Mouse (Mus musculus) liver, adult (tissue): ENCODE data around the gene Tcf15.

Experiments
- GATA4 ChIP-seq: IDR thresholded peaks from 2 replicates; pipeline ENCODE4 v1.6.1; 2014; ENCODE audit warnings: mild to moderate bottlenecking, low read length; ENCODE audit not compliant: insufficient replicate concordance

Tcf15 gene

DNA sequence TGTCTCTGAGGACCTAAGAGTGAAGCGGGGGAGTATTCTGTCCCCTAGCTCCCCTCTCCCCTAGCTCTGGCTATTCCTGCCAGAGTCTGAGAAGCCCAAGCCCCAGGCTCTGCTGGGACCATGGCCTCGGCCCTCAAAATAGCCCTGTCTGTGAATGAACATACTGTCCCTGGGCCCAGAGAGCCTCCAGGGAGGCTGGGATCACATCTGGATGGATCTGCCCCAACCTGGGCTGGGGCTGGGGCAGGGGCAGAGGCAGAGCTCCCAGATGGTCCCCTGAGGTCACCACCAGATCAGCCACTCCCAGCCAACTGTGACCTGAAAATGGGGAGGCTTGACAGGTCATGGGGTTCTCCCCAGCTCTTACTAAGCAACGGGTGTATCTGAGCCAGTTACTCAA lies 3.7 kb downstream of the Tcf15 start:
- TF ChIP-seq GATA4 = no peak

GRCm38 (mm10) chr2:152148675-152149074 lies 5.3 kb downstream of the Tcf15 start:
- no peak for TF ChIP-seq GATA4

GRCm38 (mm10) chr2:152149891-152150290 lies 6.5 kb downstream of the Tcf15 start:
- no peak for TF ChIP-seq GATA4

GRCm38 (mm10) chr2:152150373-152150772 lies 7.0 kb downstream of the Tcf15 start:
- no peak for TF ChIP-seq GATA4

GRCm38 (mm10) chr2:152153361-152153760 lies 10.0 kb downstream of the Tcf15 start:
- TF ChIP-seq GATA4 = no peak

DNA sequence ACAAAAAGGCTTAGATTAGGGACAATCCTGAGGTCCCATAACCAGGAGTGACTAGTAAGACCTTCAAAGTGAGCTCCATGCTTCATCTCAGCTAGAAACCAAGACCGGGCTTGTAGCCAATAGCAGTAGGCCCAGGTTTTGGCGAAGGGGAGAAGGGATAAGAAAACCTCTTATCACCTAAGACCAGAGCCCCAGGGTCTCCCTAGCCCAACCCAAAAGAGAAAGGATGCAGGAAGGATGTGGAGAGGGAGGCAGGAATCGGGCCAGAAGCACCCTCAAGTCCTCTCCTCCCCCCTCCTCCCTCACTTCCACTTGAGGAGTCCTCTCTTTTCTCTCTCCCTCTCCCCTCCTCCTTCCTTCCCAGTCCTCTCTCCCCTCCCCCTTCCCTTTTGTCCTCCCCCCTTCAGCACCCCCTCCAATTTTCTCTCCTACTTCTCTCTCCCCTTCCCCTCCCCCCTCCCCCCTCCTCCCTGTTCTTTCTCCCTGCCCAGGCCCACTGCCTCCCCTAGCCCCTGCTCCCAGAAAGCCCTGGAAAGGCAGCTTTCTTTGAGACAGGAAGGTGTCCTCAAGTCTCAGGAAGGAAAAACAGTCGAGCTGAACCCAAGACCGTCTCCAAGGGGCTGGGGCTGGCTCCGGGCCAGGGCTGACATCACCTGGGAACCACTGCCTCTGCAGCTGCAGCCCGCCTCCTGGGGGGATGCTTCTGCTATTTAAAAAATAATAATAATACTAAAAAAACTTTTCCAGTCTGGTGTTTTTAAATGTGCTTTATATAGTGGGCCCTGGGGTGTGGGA lies 12.2 kb downstream of the Tcf15 start:
- no peak for TF ChIP-seq GATA4

- no peak for TF ChIP-seq GATA4
Measured at GRCm38 (mm10) chr2:152156471-152156870, 13.1 kb downstream of the Tcf15 start.

GRCm38 (mm10) chr2:152159487-152159886 lies 16.1 kb downstream of the Tcf15 start:
- no peak for TF ChIP-seq GATA4

DNA sequence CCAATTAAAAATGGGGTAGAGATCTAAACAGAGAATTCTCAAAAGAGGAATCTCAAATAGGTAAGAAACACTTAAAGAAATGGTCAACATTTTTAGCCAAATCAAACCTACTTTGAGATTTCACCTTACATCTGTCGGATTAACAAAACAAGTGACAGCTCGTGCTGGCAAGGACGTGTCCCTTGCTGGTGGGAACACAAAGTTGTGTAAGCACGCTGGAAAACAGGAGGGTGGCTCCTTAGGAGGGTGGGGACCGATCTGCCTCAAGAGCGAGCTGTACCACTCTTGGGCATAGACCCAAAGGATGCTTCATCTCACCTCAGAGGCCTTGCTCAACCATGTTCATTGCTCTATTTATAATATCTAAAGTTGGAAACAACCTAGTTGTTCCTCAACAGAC lies 22.9 kb downstream of the Tcf15 start:
- no peak for TF ChIP-seq GATA4

DNA sequence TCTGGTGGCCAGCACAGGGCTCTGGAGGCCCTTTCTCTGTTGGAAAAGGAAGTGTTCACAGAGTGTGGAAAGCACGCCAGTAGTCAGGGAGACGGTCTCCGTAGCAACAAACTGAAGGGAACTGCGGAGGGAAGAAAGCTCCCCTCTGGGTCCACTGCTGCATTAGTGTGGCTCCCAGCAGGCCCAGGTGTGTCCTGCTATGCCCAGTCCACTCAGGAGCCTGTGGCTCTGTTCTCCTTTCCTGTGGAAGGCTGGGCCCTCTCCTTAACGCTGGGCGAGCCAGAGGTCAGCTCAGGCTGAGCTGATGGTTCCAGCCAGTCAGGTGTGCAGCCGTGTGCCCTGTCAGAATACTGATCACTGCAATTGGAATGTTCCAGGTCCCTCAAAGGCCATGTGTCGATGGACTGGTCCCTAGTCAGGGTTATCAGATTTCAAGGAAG lies 24.5 kb downstream of the Tcf15 start:
- no peak for TF ChIP-seq GATA4

- TF ChIP-seq GATA4 = no peak
Measured at GRCm38 (mm10) chr2:152169377-152169776, 26.0 kb downstream of the Tcf15 start.

DNA sequence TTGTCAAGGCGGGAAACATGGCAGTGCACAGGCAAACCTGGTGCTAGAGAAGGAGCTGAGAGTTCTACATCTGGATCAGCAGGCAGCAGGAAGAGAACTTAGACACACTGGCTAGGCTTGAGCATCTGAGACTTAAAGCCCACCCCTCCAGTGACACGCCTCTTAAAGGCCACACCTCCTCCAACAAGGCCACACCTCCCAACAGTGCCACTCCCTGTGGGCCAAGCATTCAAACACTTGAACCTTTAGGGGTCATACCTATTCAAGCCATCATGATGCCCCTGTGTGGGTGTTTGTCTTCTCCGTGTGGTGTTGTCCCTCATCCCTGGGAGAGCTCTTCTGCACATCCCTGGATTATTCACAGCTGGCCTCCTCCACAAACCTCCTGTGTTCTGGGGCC lies 31.5 kb downstream of the Tcf15 start:
- no peak for TF ChIP-seq GATA4

- TF ChIP-seq GATA4 = no peak
Measured at GRCm38 (mm10) chr2:152176659-152177058, 33.3 kb downstream of the Tcf15 start.

GRCm38 (mm10) chr2:152177162-152177805 lies 33.9 kb downstream of the Tcf15 start:
- no peak for TF ChIP-seq GATA4

- TF ChIP-seq GATA4 = no peak
Measured at GRCm38 (mm10) chr2:152177806-152178170, 34.4 kb downstream of the Tcf15 start.

GRCm38 (mm10) chr2:152178345-152178744 lies 35.0 kb downstream of the Tcf15 start:
- TF ChIP-seq GATA4 = no peak

DNA sequence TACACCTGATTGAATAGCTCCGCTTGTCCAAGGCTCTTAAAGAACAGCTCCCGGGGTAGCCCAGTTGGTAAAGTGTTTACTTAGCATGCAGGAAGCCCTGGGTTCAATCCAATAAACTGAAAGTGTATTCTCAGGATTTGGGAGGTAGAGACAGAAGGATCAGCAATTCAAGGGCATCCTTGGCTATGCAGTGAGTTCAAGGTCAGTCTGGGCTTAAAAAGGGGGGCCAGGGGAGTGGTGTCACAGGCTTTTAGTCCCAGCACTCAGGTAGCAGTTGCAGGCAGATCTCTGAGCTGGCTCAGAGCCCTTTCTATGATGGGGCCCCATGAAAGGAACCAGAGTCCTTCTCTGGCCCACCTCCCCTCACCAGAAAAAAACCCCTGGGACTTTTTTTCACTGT lies 35.9 kb downstream of the Tcf15 start:
- no peak for TF ChIP-seq GATA4
